Mouse (Mus musculus) thymus, postnatal 0 days (tissue): ENCODE data around the gene Palm2. TPM values are rescaled to one million over a fixed set of nuclear protein-coding genes. Genes with fewer than 3 reads are reported as not detected.

Experiments used
- DNase-seq: peaks from one replicate; pipeline ENCODE4 v3.0.0-alpha.2; 2015; ENCODE audit warnings: low spot score
- polyA plus RNA-seq: library from polyadenylated mRNA; unstranded; fragments of >200 nt; fragmentation: Nextera tagmentation; extraction: Ambion mirVana; gene quantifications from 2 replicates; pipeline ENCODE4 v1.2.1, GENCODE M21; 2015

Palm2 gene
- polyA plus RNA-seq, 1 experiment from 2014 or later, result 0.22 TPM

- DNase-seq, result no peak
Observed at GRCm38 (mm10) chr4:57666101-57666500, 232.1 kb downstream of the Palm2 start.

DNA sequence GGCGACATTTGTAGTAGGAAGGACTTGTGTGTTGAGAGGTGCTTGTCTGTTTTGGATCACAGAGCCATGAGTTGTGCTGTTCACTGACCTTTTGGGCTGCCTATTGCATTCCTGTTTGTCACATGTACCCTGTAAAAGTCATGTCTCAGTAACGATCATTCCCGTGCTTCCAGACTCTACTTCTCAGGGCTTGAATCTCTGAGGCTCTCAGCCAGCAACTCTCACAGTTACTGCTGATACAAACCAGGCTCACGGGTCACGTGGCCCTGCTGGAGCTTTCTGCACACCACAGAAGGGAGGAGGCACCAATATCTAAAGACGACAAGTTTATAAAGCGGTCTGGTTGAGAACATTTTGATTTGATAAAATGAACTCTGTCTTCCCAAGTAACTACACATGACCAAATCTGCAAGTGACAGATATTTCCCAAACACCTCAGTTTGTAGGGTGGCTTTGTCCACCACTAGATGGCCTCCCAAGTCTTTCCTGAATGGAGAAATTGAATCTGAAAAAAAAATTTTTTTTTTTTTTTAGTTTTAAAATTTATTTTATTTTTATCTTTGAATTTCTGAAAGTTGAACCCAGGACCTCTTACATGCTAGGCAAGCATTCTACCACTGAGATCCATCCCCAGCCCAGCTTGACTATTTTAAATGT is 236.9 kb downstream of the Palm2 start:
- DNase-seq, result no peak

DNA sequence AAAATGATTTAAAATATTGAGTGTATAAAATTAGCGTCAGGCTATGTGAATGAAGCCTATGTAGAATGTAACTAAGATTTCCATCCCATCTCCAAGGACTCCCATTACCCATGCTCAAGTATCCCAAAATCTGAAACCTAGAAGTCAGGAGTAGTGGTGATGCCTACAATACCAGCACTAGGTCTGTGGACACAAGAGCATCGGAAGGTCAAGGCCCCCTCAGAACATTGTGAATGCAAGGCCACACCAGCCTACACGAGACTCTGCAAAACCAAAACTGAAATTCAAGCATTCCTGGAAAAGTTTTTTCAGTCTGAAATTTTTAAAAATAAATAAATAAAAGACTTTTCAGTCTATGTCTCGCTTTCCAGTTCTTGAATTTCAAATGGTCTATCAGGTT is 238.5 kb downstream of the Palm2 start:
- no peak for DNase-seq

DNA sequence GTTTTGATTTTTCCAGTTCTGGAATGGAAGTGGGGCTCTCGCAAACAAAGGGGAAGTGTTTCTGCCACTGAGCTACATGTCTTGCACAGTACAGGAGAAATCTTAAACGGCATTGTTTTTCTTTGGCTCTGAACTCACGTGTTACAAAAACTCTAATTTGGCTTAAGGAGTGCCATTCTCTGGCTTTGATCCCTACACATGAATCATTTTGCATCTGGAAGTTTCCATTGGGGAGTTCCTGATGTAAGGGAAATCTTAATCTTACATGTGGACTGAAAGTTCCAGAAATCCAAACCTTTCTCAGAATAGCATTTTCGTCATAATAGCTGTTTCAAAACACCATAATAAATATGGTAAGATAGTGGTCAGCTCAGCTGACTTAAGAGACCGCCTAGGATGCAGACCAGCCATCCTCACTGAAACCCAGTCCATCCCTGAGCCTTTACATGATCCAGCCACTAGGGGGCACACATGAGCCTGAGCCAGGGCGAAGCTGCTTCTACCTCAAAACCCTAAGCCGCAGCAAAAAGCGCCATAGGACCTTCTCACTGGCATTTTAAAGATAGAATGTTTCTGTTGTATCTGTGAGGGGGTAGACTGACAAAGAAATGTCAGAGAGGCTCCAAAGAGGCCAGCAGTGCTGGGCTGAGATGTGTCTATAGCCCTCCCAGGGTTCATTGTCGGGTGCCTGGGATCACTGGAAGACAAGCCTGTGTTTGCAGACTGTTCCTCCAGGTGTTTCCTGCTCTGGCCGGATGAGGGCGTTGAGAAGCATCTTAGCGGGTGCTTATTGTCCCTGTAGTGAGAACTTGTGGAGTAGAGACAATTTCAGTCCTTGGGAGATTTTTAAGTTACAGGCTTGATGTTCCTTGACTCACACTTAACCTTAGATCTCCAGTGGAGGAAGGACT is 239.2 kb downstream of the Palm2 start:
- peak; percentile 88 for DNase-seq

DNA sequence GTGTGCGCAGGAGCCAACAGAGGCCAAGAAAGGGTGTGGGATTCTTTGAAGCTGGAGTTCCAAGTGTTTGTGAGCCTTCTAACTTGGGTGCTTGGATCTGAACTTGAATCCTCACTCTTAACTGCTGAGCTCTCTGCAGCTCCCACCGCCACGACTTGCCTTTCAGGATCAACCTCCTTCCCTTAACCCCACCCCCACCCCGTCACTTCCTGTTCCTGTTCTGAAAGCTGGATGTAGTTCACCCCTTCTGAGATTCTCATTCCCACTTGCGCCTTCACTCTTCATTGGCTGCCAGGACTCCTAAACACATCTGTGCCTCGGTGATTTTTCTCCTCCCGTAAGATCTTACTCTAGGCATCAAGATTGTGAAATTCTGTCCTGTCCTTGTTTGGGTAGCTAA is 240.3 kb downstream of the Palm2 start:
- peak; percentile 55 for DNase-seq

DNA sequence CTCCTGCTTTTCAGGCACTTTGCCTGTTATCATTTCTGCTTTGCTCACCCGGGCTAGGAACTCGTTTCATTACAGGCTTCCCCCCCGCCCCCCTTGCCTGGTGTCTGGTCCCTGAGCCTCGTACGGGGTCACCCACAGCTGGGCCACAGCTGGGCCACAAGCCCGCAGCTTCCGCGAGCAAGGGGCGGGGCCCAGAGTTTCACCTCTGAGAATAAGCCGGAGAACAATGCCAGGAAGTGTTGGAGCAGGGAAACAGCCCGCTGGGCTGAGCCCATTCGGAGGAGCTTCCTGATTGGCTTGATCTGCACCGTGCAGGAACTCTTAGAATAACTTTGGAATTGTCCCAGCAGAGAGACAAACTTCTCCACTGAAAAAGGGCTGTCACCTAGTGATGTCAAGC is 241.3 kb downstream of the Palm2 start:
- peak; percentile 75 for DNase-seq

- no peak for DNase-seq
Observed at GRCm38 (mm10) chr4:57677916-57678315, 243.9 kb downstream of the Palm2 start.

DNA sequence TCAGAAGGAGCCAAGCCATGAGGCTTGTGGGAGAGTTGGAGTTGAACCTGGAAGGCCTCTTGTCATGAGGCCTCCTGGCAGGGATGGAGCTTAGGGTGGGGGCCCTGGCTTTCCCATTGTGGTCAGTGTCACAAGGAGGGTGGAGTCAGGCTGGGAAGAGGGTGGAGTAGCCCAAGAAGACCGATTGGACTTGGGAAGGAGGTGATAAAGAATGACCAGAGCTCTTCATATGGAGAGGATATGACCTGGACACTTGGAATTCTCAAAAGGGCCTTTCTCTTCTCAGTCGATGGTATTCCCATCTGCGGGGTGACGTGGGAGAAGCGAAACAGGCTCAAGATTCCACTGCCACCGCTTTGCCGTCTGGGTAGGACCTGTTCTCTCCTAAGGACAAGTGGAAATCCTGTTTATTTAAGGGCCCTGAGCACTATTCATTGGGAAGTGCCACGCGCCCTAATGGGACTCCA is 245.0 kb downstream of the Palm2 start:
- DNase-seq, result no peak

GRCm38 (mm10) chr4:57680186-57680585 is 246.1 kb downstream of the Palm2 start:
- DNase-seq, result no peak

GRCm38 (mm10) chr4:57681511-57681910 is 247.5 kb downstream of the Palm2 start:
- peak; percentile 86 for DNase-seq

- DNase-seq, result no peak
Observed at GRCm38 (mm10) chr4:57682341-57682740, 248.3 kb downstream of the Palm2 start.

DNA sequence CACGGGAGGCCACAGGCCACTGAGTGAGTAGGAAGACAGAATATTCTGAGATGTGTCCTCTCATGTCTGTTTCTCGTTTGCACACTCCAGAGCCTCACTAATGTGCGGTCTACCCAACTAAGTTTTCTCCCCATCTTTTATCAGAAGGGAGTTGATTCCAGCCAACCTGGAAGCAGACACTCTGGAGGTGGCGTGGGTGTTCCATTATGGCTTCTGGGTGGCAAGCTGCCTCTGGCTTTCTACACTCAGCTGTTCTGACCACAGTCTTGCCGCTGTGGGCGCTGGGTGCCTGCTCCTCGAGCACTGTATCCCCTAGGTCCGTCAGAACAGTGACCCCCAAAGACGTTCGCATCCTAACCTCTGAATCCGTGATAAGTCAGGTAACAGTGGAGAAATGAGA is 248.9 kb downstream of the Palm2 start:
- DNase-seq, result no peak

- no peak for DNase-seq
Observed at GRCm38 (mm10) chr4:57684676-57685215, 250.7 kb downstream of the Palm2 start.

- DNase-seq, result no peak
Observed at GRCm38 (mm10) chr4:57686736-57687135, 252.7 kb downstream of the Palm2 start.

DNA sequence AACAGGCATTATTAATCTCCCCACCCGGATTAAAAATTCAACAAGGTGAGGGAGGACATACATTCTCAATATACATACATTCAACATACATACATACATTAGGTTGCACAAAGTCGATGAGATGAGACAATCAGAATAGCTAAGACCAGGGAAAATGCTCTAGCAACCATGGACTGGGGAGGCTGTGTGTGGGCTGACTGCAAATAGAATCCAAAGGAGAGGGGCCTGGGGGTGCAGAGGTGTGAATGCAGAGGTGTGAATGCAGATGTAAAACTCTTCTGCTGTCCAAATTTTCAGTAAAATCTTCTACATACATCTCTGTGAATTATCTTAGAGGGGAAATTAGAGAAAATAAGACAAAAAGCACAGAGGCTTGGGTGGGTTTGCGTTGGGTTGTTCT is 253.5 kb downstream of the Palm2 start:
- no peak for DNase-seq

GRCm38 (mm10) chr4:57688131-57688530 is 254.1 kb downstream of the Palm2 start:
- DNase-seq, result no peak

GRCm38 (mm10) chr4:57690001-57690400 is 256.0 kb downstream of the Palm2 start:
- DNase-seq, result no peak

DNA sequence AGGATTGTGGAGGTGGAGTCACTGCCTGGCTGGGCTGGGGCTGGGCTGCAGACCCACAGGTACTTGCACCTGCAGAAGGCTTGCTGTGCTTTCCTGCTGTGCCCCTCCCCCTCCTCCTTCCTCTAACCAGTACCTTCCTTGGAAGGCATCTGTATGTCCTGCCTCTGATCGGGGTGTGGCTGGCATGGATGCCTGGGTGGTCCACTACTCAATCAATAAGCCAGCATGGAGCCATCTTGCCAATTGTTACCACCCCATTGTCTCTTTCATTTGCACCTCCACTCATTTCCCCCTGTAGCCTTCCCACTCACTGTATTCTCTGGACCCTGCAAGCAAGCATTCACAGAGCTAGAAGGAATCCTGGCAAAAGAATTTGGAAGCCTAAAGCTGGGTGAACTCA is 256.8 kb downstream of the Palm2 start:
- no peak for DNase-seq

- no peak for DNase-seq
Observed at GRCm38 (mm10) chr4:57694356-57695136, 260.5 kb downstream of the Palm2 start.

GRCm38 (mm10) chr4:57696955-57697354 is 262.9 kb downstream of the Palm2 start:
- no peak for DNase-seq

GRCm38 (mm10) chr4:57697918-57698611 is 264.0 kb downstream of the Palm2 start:
- no peak for DNase-seq
